Mouse (Mus musculus) 3134 (cell line): ENCODE measurements around the gene Sdc4.

Source experiments
- DNase-seq: peaks from one replicate; pipeline ENCODE4 v3.0.0-alpha.2; 2011; ENCODE audit warnings: low spot score; ENCODE audit not compliant: insufficient read length; ENCODE audit errors: extremely low read depth

Gene Sdc4

DNA sequence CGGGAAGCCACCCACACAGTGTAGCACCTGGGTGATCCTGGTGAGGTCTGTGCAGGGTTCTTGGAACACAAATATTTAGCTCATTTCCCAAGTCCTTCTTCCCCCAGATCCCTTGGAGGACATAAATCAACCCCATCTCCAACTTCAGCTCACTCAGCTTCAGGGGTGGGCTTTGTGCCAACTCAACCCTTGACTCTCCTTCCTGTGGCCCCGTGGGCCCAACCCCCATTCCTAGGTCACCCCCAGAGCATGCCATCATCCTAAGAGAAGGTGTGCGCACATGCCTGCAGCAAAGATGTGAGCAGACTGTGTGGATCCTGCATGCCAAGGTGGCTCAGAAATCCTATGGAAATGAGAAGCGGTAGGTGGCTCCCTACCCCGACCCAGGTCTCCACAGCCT is 38.2 kb downstream of the Sdc4 start:
- no peak for DNase-seq

DNA sequence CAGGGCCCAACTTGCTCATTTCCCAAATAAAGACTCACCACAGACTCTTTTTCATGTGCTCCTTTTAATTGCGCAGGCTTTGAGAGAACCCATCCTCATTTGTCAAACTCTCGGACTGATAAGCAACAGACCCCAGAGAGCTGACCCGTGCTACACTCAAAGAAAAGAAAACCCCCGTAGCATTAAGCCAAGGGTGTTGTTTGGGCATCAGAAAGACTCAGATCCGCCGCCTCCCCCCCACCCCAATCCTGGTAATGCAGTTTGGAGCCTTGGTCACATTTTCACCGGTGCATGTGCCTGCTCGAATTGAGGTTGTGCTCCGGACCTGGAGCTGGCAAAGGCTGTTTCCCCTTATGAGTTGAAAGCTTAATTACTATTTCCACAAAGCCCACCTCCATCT is 38.6 kb downstream of the Sdc4 start, which contains the start of gene Matn4:
Gene Matn4 (minus strand): TSS at position 101 of the 400 bp plus-strand sequence.
- no peak for DNase-seq

DNA sequence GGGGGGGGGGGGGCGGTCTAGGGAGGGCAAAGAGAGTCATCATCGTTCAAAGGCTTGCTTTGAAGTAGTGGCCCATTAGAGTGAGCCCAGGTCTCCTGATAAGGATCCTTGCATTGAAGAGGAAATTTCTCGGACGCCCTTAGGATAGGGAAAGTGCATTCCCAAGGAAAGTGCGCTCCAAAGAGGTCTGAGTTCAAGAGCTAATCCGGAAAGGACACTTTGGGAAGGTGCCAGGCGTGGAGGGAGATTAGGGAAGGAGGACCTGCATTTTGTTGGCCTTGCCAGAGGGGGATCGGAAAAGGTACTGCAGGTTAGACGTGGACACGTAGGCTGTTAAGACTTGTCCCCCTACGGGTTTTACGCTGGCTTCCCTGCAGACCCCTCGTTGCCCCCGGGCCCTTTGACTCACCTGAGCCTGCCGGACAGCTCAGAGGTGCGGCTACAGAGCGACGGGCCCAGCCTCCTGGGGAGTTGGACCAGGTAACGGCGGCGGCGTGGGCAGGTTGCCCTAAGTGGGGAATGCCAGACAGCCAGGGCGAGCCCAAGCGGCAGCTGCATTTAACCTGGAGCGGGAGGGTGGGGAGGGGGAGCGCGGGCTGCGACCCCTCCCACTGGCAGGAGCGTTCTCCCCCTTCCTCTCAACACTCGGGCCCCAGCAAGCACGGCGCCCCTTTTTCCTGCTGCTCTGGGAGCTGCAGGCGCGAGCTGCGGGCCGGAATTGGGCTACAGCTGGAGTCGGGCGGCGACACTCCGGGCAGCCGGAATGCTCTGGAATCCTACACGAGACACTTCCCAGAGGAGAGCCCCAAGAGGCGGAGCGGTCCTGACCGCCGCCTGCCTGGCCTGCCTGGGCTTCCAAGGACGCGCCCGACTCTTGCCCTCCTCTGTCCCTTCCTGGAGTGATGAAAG is 39.4 kb downstream of the Sdc4 start:
- DNase-seq, result no peak

DNA sequence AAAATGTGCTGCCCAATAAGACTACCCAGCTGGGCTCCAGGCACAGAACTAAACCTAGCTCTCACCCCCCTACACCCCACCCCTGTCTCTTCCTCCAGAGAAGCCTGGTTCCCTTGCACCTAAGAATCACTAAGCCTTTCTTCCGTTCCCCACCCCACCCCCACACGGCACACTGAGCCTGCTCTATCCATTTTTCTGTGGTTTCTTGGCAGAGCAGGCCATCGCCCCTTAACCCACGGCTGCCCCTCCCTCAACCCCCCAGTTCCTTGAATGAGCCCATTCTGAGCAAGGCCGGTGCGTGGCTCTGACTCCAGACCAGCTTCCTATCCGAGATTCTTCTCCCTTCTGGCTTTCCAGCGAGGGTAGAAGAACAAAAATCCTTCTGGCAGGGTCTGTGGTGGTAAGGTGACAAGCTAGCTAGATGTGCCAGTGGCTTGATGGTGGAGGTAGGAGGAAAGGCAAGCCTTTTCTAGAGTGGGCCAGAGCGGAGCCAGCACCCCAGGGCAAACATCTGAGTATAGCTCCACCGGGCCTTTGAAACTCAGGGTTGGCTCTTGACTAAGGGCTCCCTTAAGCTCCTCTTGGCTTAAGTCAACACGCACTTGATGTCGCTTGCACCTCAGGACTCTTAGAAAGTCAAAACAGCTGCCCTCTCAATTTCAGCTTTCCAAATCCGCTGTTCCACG is 40.1 kb downstream of the Sdc4 start:
- DNase-seq, result no peak

DNA sequence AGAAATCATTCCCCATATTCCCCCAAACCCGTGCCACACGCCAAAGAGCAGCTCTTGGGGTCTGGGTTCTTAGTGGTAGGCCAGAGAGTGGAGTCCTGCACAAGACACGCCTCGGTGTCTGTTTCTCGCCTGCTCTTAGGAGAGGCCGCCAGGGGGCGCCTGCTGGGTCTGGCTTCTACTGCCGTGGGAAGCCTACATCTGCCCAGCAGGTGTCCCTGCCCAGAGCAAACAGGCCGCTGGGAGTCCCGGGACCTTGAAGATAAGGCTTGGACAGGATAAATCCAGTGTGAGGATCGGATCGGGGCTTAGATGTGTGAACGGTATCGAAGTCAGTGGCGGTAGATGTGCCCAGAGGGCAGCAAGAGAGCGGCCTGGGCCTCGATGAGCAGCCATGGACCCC is 40.8 kb downstream of the Sdc4 start, which contains the start of gene Rbpjl:
Gene Rbpjl (plus strand): TSS at position 236 of the 400 bp plus-strand sequence.
- DNase-seq, result no peak

DNA sequence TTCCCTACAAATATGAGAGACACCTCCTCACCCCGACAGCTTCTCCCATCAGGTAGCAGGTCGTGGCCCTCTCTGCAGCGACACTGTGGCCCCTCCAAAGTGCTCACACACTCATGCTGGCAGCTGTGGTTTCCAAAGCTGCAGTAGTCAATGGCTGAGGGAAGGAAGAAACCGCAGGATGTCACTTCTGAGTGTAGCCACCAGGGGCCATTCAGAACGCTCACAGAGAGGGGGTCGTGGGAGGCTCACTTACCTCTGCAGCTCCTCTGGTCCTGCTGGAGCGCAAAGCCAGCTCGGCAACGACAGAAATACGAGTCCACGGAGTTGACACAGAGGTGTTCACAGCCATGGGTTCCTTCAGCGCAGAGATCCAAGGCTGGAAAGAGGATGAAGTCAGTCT is 46.8 kb downstream of the Sdc4 start:
- DNase-seq, result no peak

DNA sequence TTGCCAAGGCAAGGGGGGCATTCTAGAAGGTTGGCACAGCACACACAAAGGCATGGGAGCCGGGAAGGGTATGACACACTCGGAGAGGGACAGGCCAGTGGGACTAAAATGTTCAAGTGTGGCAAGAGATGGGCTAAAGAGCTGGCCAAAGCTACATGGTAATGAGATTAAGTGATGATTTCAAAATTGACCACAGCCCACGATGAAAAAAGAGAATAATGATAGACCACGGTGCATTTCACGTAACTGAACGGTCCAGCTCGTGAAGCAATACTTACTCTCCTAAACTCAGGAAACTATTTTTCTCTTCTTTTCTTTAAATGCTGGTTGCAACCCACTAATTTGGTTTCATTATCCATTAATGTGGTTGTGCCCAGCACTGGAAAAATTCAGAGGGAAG is 47.6 kb downstream of the Sdc4 start:
- no peak for DNase-seq

DNA sequence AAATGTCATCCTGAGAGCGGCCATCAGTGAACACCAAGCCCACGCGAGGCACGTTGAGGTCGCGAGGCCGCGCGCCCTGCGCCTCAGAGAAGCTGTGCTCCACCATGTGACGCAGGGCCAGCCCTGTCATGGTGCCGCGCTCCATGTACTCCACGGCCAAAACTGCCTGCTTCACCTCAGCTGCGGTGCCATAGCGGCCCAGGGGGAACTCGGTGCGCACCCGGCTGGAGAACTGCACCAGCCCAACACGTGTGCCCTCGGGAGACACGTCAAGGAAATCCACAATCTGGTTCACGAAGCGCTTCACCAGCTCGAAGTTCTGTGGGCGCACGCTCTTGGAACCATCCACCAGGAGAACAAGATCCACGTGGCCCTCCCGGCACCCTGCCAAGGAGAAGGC is 50.6 kb downstream of the Sdc4 start:
- DNase-seq, result no peak

DNA sequence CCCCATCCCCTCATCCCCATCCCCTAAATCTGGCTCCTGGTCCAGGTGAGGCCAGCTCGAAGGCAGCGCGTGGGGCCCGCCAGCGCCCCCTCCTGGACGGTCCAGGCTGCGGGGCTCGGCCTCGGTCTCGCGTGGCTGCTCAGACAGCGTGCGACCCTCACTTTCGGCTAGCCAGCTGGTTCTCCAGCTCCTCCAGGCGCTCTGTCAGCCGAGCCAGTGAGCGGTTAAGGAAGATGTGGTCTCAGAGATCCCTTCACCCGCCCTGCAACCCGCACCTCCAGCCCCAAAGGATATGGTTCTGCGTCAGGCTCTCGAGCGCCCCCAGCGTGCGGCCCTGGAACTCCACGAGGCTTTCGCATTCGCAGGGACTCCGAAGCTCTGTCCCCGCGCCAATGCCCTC is 54.2 kb downstream of the Sdc4 start:
- no peak for DNase-seq

DNA sequence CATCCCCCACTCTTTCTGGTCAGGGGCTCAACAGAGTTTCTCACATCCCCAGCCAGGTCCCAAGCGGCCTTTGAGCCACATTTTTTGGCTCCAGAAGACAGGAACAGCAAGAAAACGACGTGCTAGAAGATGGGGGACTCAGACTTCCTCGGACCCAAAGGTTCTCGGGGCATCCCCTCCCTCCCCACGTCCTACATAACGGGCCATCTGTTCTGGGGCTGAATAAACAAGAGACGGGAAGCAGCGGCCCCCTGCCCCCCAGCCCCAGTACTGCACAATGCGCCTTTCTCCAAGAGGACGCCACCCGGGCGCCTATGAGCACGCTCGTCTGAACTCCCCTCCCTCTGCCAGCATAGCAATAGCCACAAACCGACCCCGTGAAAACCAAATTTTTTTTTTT is 54.7 kb downstream of the Sdc4 start, which contains the start of gene Slpi:
Gene Slpi (minus strand): TSS at position 76 of the 400 bp plus-strand sequence.
- DNase-seq, result no peak

DNA sequence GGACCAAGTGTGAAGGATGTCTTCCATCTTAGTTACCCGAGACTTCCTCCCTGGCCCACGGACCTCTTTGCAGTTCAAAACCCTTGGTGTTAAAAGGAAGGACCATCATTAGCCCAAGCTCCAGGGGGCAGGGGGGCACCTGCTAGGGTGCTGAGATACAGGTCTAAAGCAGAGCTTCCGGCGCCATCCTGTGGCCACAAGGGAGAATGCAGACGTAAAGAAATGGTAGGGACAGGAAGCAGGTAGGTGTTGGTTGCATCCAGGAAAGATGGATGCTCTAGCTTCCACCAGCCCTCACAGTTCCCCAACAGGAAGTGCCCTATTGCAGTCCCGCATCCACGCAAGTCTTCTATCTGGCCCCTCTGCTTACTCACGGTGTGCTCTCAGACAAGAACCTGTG is 56.7 kb downstream of the Sdc4 start:
- DNase-seq, result peak; percentile 65

DNA sequence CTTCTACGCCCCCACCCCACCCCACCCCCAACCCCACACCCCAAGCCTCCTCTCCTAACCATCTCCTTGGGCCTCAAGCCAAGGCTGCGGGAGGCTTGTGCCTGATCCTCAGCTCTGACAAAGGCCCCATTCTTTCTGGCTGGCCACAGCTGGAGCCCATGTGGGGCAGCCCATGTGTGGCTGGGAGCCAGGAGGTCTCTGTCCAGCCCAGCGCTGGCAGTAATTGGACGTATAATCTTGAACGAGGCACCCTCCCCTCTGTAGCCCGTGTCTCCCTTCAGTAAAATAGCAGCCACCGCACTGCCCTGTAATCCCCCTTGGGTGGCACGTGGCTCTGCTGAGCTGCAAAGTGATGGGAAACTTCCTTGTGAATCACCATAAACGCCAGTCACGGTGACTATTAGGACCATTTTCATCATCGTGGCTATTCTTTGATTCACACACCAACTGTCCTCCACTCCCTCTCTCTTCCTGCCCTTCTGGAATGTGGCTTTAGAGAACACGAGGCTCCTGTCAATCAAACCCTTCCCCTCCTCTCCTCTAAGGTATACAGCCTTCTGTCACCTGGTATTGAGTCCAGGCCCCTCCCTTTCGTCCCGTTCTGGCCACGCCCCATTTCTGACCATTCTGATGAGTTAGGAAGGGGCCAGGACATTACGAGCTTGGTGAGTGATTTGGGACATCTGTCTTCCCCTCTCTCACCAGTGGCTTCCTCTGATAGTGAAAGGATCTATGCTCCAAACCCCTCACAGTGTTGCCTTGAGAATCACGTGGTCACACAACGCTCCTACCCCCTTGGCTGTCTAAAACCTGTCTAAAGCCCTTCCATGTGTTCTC is 57.5 kb downstream of the Sdc4 start:
- DNase-seq, result peak; percentile 94

DNA sequence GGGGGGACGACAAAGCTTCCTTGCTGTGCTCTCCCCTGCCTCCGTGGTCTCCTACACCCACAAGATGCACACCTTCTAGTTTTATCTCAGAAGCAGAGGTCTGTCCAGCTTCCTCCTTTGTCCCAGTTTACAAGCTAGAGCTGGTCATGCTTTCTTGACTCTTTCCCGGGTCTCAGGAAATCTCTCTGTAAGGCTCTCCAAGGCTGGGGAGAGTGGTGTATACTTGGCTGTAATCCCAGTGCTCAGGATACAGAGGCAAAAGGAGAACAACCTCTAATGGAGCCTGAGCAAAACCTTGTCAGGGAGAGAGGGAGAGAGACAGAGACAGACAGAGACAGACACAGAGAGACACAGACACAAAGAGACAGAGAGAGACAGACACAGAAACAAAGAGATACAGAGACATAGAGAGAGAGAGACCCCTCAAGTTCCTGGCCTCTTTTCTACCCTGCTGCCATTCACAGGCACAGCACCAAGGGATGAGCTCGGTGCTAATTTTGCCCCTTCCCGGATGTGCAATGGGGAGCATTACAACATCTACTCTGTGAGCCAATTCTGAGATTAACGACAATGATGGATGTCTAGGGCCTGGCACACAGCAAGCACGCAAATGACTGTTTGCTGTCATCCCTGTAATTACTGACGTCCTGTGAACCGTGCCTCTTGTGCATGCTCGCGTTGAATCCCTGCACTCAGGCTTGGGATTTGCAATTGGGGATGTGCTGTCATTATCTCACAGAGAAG is 59.9 kb downstream of the Sdc4 start:
- peak; percentile 50 for DNase-seq

DNA sequence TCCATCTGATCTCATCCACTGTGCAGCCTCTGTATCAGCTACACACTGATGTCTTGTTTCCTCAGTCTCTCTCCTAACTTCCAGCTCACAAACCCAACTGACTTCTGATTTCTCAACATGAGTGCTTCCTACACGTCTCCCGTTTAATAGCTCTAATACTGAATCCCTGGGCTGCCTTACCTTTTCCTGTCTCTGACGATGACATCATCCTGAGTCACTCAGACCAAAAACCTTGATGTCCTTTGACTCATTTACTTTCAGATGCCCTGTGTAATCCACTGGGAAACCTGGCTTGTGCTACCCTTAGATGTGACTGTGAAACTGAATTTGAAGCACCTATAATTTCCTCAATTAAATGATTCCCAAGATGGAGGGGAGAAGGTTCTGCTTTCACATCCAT is 60.7 kb downstream of the Sdc4 start:
- DNase-seq, result no peak

DNA sequence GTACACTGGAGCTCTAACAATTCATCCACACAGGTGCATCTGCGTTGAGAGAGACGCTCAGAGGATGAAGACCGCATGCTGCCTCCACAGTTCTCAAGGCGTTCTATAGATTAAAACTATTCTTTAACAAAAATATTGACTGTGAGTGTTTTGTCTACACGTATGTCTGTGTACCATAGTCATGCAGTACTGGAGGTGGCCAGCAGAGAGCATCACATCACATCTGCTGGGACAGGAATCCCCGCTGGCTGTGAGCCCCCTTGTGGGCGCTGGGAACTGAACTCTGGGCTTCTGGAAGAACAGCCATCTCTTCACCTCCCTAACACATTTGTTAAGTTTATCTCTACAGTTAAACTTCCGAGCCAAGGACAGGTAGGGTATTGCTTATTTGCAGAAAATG is 62.0 kb downstream of the Sdc4 start:
- no peak for DNase-seq

DNA sequence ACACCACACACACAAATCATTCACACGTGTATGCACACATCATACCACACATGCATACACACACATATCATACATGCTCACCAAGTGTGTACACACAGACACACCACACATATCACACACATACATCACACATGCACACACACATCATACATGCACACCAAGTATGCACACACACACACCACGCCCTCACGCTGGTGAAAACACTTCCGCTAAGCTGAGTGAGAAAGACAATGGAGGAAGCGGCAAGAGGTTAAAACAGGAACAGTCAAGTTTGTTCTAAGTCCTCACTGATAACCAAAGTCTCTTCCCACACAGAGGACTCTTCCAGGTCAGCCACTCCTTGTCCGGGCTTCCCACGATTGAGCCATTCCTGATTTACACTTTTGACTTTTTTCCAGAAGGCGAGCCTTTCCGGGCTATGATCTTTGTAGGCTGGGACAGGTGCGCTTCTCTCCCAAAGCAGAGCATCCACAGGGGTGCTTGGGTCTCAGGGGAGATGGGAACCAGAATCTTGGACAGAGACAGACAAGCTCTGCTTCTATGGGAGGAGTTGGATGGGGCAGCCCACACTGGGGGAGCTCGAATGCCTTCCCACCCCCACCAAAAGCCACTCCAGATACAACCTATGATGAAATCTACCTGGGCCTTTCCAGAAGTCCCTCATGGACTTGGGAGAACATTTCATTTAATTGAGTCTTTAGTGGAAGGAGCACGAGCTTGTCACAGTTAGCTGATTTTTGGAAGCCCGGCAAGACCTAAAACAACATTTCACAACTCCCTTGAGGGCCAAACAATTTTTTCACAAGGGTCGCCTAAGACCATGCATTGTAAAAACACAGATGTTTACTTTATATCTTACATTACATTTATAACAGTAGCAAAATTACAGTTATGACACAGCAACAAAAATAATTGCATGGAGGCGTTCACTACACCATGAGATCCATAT is 65.9 kb downstream of the Sdc4 start:
- peak; percentile 43 for DNase-seq
